Mouse (Mus musculus): ENCODE data around the gene Lemd2.

DNA sequence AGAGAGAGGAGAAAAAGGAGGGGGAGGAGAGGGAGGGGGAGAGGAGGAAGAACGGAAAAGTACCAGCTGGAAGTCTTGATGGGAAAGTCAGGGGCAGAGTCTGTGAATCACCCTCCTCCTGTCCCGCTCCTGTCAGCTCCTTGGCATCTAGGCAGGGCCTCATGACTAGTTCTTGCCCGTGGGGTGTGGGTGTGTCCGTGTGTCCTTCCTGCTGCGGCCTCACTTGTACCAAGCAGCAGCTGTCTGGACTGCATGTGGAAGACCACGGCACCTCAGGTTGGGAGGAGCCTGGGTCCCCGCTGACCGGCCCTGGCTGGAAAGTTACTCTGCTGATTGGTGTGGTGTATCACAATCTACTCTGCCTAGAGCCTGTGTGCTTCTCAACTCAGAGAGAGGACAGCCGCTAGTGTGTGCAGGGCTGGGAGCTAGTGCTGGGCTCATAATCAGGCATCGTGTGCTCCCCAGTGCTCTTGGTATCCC is 62.3 kb downstream of the Lemd2 start:
- TF ChIP-seq POLR2A (IDR thresholded peaks at IDR 0.05; ENCODE audit: control insufficient read depth, extremely low read depth, insufficient read depth, low read length, poor library complexity) (no peak), CTCF (IDR thresholded peaks at IDR 0.05; ENCODE audit: borderline replicate concordance, control insufficient read depth, extremely low read depth, insufficient read depth, low read length, poor library complexity) (no peak)

All from thymus, adult 2 months (tissue).